Mouse (Mus musculus) embryonic facial prominence, embryonic 10.5 days (tissue): Measurements from ENCODE around the gene Frmd4a. TPM values are rescaled to one million over a fixed set of nuclear protein-coding genes. Genes with fewer than 3 reads are reported as not detected.
A peak's percentile ranks its signal among the peaks of the same experiment; 100 is the strongest.

Experiments
- DNase-seq: peaks from one replicate; pipeline ENCODE4 v3.0.0-alpha.2; 2017; ENCODE audit warnings: low spot score
- H3K27ac ChIP-seq: fragments of 300-500 bp; sonication (generic); replicated peaks from 2 replicates; pipeline ENCODE4 v1.5.1; 2016; ENCODE audit warnings: mild to moderate bottlenecking
- H3K27me3 ChIP-seq: fragments of 300-500 bp; sonication (generic); replicated peaks from 2 replicates; pipeline ENCODE4 v1.6.1; 2016; ENCODE audit warnings: low read depth, mild to moderate bottlenecking; ENCODE audit not compliant: poor library complexity, severe bottlenecking
- H3K36me3 ChIP-seq: fragments of 300-500 bp; sonication (generic); replicated peaks from 2 replicates; pipeline ENCODE4 v1.6.1; 2016; ENCODE audit warnings: mild to moderate bottlenecking, moderate library complexity
- H3K4me1 ChIP-seq: fragments of 300-500 bp; sonication (generic); 2 replicates; pipeline ENCODE4 v1.6.1; 2016
- H3K4me3 ChIP-seq: fragments of 300-500 bp; sonication (generic); 2 replicates; pipeline ENCODE4 v1.5.1; 2016; ENCODE audit warnings: mild to moderate bottlenecking, moderate library complexity
- H3K9me3 ChIP-seq: fragments of 300-500 bp; sonication (generic); 2 replicates; pipeline ENCODE4 v1.6.1; 2016; ENCODE audit warnings: mild to moderate bottlenecking
- WGBS: fragments of 180-500 bp; shearing (Covaris S2); methylation state at CpG from one replicate; pipeline ENCODE4 v1.1.7; 2016; 5-methylcytosine and 5-hydroxymethylcytosine counted together
- polyA plus RNA-seq: library from polyadenylated mRNA; unstranded; fragments of >200 nt; fragmentation: Nextera tagmentation; extraction: Ambion mirVana; gene quantifications from 2 replicates; pipeline ENCODE4 v1.2.1, GENCODE M21; 2016

Frmd4a gene
- polyA plus RNA-seq, 1 experiment from 2014 or later, result 48.8 TPM

GRCm38 (mm10) chr2:4455097-4456025, 437.8 kb downstream of the Frmd4a start:
- 84% methylated on average over 11 of the region's 11 CpGs for WGBS
- Histone ChIP-seq H3K27me3 (no peaks in the 10 kb centered on the region), H3K27ac (no peak overlapping the region), H3K36me3 (peaks cover 26% of the 10 kb centered on the region), H3K9me3 (no peaks in the 10 kb centered on the region), H3K4me1 (peaks cover 60% of the 10 kb centered on the region), H3K4me3 (no peak overlapping the region)
- DNase-seq, result no peak

GRCm38 (mm10) chr2:4460897-4461296, 443.4 kb downstream of the Frmd4a start:
- DNase-seq, result no peak
- H3K9me3 ChIP-seq, result no peaks in the 10 kb centered on the region
- H3K4me3 ChIP-seq, result no peak overlapping the region
- H3K27ac ChIP-seq, result peak overlapping the region; percentile 32; the same call in 1 of the 2 replicates
- no peaks in the 10 kb centered on the region for H3K27me3 ChIP-seq
- 48% methylated on average over 5 of the region's 5 CpGs for WGBS
- H3K36me3 ChIP-seq, result peaks cover 16% of the 10 kb centered on the region; the same call in 1 of the 2 replicates
- peaks cover 60% of the 10 kb centered on the region for H3K4me1 ChIP-seq

GRCm38 (mm10) chr2:4461514-4461913, 444.0 kb downstream of the Frmd4a start:
- no peaks in the 10 kb centered on the region for H3K27me3 ChIP-seq
- 10% methylated on average over 2 of the region's 2 CpGs for WGBS
- DNase-seq, result peak; percentile 64
- no peak overlapping the region for H3K4me3 ChIP-seq
- H3K4me1 ChIP-seq, result peaks cover 64% of the 10 kb centered on the region
- peaks cover 16% of the 10 kb centered on the region; the same call in 1 of the 2 replicates for H3K36me3 ChIP-seq
- H3K27ac ChIP-seq, result peak overlapping the region; percentile 61
- H3K9me3 ChIP-seq, result no peaks in the 10 kb centered on the region

- 24% methylated on average over 11 of the region's 11 CpGs for WGBS
- peaks cover 21% of the 10 kb centered on the region for H3K36me3 ChIP-seq
- H3K27me3 ChIP-seq, result no peaks in the 10 kb centered on the region
- 0 out of 2 replicates have a peak overlapping the region, but pooled peaks have one; percentile 16 for H3K4me3 ChIP-seq
- H3K4me1 ChIP-seq, result peaks cover 63% of the 10 kb centered on the region
- no peaks in the 10 kb centered on the region for H3K9me3 ChIP-seq
- peak; percentile 27 for DNase-seq
- 0 out of 2 replicates have a peak overlapping the region, but pooled peaks have one; percentile 40 for H3K27ac ChIP-seq
These were observed 445.0 kb downstream of the Frmd4a start for GRCm38 (mm10) chr2:4462480-4462879.

- Histone ChIP-seq H3K9me3 (peaks cover 18% of the 10 kb centered on the region; the same call in 1 of the 2 replicates), H3K36me3 (peaks cover 52% of the 10 kb centered on the region), H3K4me3 (no peak overlapping the region), H3K4me1 (peaks cover 29% of the 10 kb centered on the region), H3K27ac (no peak overlapping the region), H3K27me3 (no peaks in the 10 kb centered on the region)
- no peak for DNase-seq
- 63% methylated on average over 3 of the region's 3 CpGs for WGBS
These were observed 448.6 kb downstream of the Frmd4a start for GRCm38 (mm10) chr2:4466084-4466483.

GRCm38 (mm10) chr2:4467314-4467713, 449.8 kb downstream of the Frmd4a start:
- no peak for DNase-seq
- Histone ChIP-seq H3K4me3 (no peak overlapping the region), H3K27me3 (no peaks in the 10 kb centered on the region), H3K27ac (no peak overlapping the region), H3K36me3 (peaks cover 54% of the 10 kb centered on the region), H3K4me1 (peaks cover 22% of the 10 kb centered on the region), H3K9me3 (peaks cover 18% of the 10 kb centered on the region; the same call in 1 of the 2 replicates)
- WGBS, result 94% methylated on average over 7 of the region's 7 CpGs

- Histone ChIP-seq H3K27me3 (no peaks in the 10 kb centered on the region), H3K36me3 (peaks cover 69% of the 10 kb centered on the region), H3K4me3 (no peak overlapping the region), H3K27ac (0 out of 2 replicates have a peak overlapping the region, but pooled peaks have one; percentile 59), H3K9me3 (peaks cover 16% of the 10 kb centered on the region; the same call in 1 of the 2 replicates), H3K4me1 (peaks cover 52% of the 10 kb centered on the region)
- peak; percentile 31 for DNase-seq
- WGBS, result 58% methylated on average over 7 of the region's 7 CpGs
These were observed 455.4 kb downstream of the Frmd4a start for GRCm38 (mm10) chr2:4472760-4473480.

- DNase-seq, result no peak
- H3K4me3 ChIP-seq, result no peak overlapping the region
- peaks cover 6% of the 10 kb centered on the region; the same call in 1 of the 2 replicates for H3K9me3 ChIP-seq
- peaks cover 65% of the 10 kb centered on the region for H3K36me3 ChIP-seq
- no peak overlapping the region for H3K27ac ChIP-seq
- 82% methylated on average over 8 of the region's 8 CpGs for WGBS
- no peaks in the 10 kb centered on the region for H3K27me3 ChIP-seq
- peaks cover 54% of the 10 kb centered on the region for H3K4me1 ChIP-seq
These were observed 456.5 kb downstream of the Frmd4a start for GRCm38 (mm10) chr2:4473866-4474538.

GRCm38 (mm10) chr2:4474539-4474937, 457.0 kb downstream of the Frmd4a start:
- Histone ChIP-seq H3K36me3 (peaks cover 60% of the 10 kb centered on the region), H3K27me3 (no peaks in the 10 kb centered on the region), H3K9me3 (0 out of 2 replicates have a peak, but pooled peaks cover under 1% of the 10 kb centered on the region), H3K27ac (no peak overlapping the region), H3K4me1 (peaks cover 55% of the 10 kb centered on the region), H3K4me3 (no peak overlapping the region)
- DNase-seq, result no peak

- Histone ChIP-seq H3K4me3 (no peak overlapping the region), H3K36me3 (peaks cover 58% of the 10 kb centered on the region), H3K4me1 (peaks cover 68% of the 10 kb centered on the region), H3K27ac (no peak overlapping the region; the same call in 1 of the 2 replicates), H3K9me3 (no peaks in the 10 kb centered on the region), H3K27me3 (no peaks in the 10 kb centered on the region)
- no peak for DNase-seq
- 60% methylated on average over 4 of the region's 4 CpGs for WGBS
These were observed 458.5 kb downstream of the Frmd4a start for GRCm38 (mm10) chr2:4475991-4476390.

GRCm38 (mm10) chr2:4476608-4477007, 459.1 kb downstream of the Frmd4a start:
- Histone ChIP-seq H3K27ac (peak overlapping the region; percentile 30; the same call in 1 of the 2 replicates), H3K4me1 (peaks cover 74% of the 10 kb centered on the region), H3K27me3 (no peaks in the 10 kb centered on the region), H3K4me3 (no peak overlapping the region), H3K36me3 (peaks cover 63% of the 10 kb centered on the region), H3K9me3 (no peaks in the 10 kb centered on the region)
- WGBS, result 91% methylated on average over 5 of the region's 5 CpGs
- no peak for DNase-seq

- Histone ChIP-seq H3K4me3 (no peak overlapping the region), H3K36me3 (peaks cover 63% of the 10 kb centered on the region), H3K27ac (0 out of 2 replicates have a peak overlapping the region, but pooled peaks have one; percentile 5), H3K9me3 (no peaks in the 10 kb centered on the region), H3K27me3 (no peaks in the 10 kb centered on the region), H3K4me1 (peaks cover 69% of the 10 kb centered on the region)
- no peak for DNase-seq
- WGBS, result 57% methylated on average over 5 of the region's 5 CpGs
These were observed 459.8 kb downstream of the Frmd4a start for GRCm38 (mm10) chr2:4477311-4477710.
